Mouse (Mus musculus) gastrocnemius, adult 2 months (tissue): ENCODE data around the gene Mmadhc. TPM values are rescaled to one million over a fixed set of nuclear protein-coding genes. Genes with fewer than 3 reads are reported as not detected.

Experiments used
- DNase-seq: peaks from one replicate; pipeline ENCODE4 v3.0.0; 2022
- H3K27ac ChIP-seq: fragments of 200-600 bp; 2 replicates; pipeline ENCODE4 v1.8.1; 2022; ENCODE audit warnings: mild to moderate bottlenecking
- H3K4me3 ChIP-seq: fragments of 200-600 bp; 2 replicates; pipeline ENCODE4 v1.8.1; 2022; ENCODE audit warnings: mild to moderate bottlenecking, moderate library complexity
- CTCF ChIP-seq: fragments of 200-600 bp; IDR thresholded peaks from 2 replicates; pipeline ENCODE4 v1.8.1; 2022; ENCODE audit warnings: antibody characterized with exemption, mild to moderate bottlenecking, moderate library complexity
- intact Hi-C: fragments of 180-260 bp; cut with DNase I; formaldehyde crosslinking; loops from one replicate; pipeline ENCODE4 v1.15.1; 2025
- total RNA-seq, 2 experiments: library from RNA; stranded (reverse); gene quantifications; 2 replicates each; pipeline ENCODE4 v1.2.3; 2021

Gene Mmadhc
- total RNA-seq, 2 experiments from 2014 or later = 100 to 117 TPM

DNA sequence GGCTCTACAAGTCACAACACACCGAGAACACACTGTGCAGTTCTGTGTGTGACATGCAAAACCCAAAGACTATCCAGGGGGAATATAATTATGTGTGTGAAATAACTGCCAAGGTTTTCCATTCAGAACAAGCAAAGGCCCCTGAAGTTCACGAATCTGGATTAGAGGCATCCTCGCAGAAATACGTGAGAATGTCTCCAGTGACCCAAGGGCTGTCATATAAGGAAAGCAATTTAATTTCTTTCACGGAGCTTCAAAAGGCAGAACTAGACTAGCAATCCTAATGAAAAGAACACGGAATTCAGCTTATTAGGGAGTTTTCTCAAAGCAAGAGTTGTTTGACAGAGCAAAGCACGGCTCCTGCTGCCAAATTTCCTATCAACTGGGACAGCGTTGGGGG is 63.1 kb downstream of the Mmadhc start:
- no peak for TF ChIP-seq CTCF
- Histone ChIP-seq H3K4me3 (no peak overlapping the region), H3K27ac (no peak overlapping the region)
- no peak for DNase-seq
- intact Hi-C loops = no loop called here

Other genes with a start within 250 kb of the Mmadhc start
- 1 to 10 TPM in 1 of 2 experiments, under 1 TPM in 1; 0.82 to 1.3 TPM for gene Lypd6, start 230.4 kb downstream of the Mmadhc start, total RNA-seq